Mouse (Mus musculus) olfactory bulb, adult 2 months (tissue): ENCODE measurements around the gene Olfr1020.

Experiments used
- CTCF ChIP-seq: fragments of 200-500 bp; IDR thresholded peaks from 2 replicates; pipeline ENCODE4 v1.5.1; 2012; ENCODE audit warnings: low read depth, mild to moderate bottlenecking, low read length, moderate library complexity; ENCODE audit not compliant: insufficient read depth
- POLR2A ChIP-seq: fragments of 200-500 bp; IDR thresholded peaks from 2 replicates; pipeline ENCODE4 v1.6.1; 2012; ENCODE audit warnings: mild to moderate bottlenecking, low read depth, low read length, moderate library complexity; ENCODE audit not compliant: insufficient read depth

- no peak for TF ChIP-seq POLR2A
- no peak for TF ChIP-seq CTCF
Observed at GRCm38 (mm10) chr2:85868294-85868693, 21.5 kb downstream of the Olfr1020 start, which contains the start of gene Olfr1022.
